Mouse (Mus musculus) C2C12 (cell line): ENCODE results near the gene Cby1. TPM values are rescaled to one million over a fixed set of nuclear protein-coding genes. Genes with fewer than 3 reads are reported as not detected.
A peak's percentile ranks its signal among the peaks of the same experiment; 100 is the strongest.

Experiments used
- H3K27me3 ChIP-seq: one replicate; pipeline ENCODE4 v1.6.1; 2011; ENCODE audit not compliant: control insufficient read depth, insufficient read depth, insufficient read length
- H3K36me3 ChIP-seq: one replicate; pipeline ENCODE4 v1.6.1; 2011; ENCODE audit not compliant: control insufficient read depth, insufficient read depth
- H3K4me3 ChIP-seq: one replicate; pipeline ENCODE4 v1.5.1; 2011; ENCODE audit warnings: mild to moderate bottlenecking, control low read depth; ENCODE audit not compliant: poor library complexity, insufficient read depth, severe bottlenecking
- H3K79me2 ChIP-seq: one replicate; pipeline ENCODE4 v1.6.1; 2011; ENCODE audit not compliant: control insufficient read depth, insufficient read depth
- H3K79me3 ChIP-seq: one replicate; pipeline ENCODE4 v1.6.1; 2011; ENCODE audit warnings: low read depth, control low read depth
- H3ac ChIP-seq: one replicate; pipeline ENCODE3; 2011; ENCODE audit warnings: low read depth; ENCODE audit not compliant: control insufficient read depth, insufficient read length
- CEBPB ChIP-seq: IDR thresholded peaks from one replicate; pipeline ENCODE4 v1.6.1; 2011; ENCODE audit warnings: low read depth, mild to moderate bottlenecking, control low read depth, moderate library complexity
- CTCF ChIP-seq: IDR thresholded peaks from one replicate; pipeline ENCODE4 v1.5.1; 2011; ENCODE audit not compliant: control insufficient read depth, insufficient read depth, insufficient read length
- FOSL1 ChIP-seq: IDR thresholded peaks from one replicate; pipeline ENCODE4 v1.8.0; 2011; ENCODE audit warnings: mild to moderate bottlenecking, low read length; ENCODE audit not compliant: poor library complexity, insufficient read depth, severe bottlenecking
- MAX ChIP-seq: IDR thresholded peaks from one replicate; pipeline ENCODE4 v1.6.1; 2011; ENCODE audit warnings: mild to moderate bottlenecking, control low read depth
- MYOD1 ChIP-seq: IDR thresholded peaks from one replicate; pipeline ENCODE4 v1.6.1; 2011; ENCODE audit warnings: low read depth; ENCODE audit not compliant: control insufficient read depth, insufficient read length
- MYOG ChIP-seq: IDR thresholded peaks from one replicate; pipeline ENCODE4 v1.6.1; 2011; ENCODE audit not compliant: control insufficient read depth, insufficient read length; ENCODE audit errors: extremely low read depth
- USF1 ChIP-seq: IDR thresholded peaks from one replicate; pipeline ENCODE4 v1.6.1; 2011; ENCODE audit warnings: low read depth, mild to moderate bottlenecking, control low read depth, moderate library complexity
- polyA plus RNA-seq: library from polyadenylated mRNA; unstranded; fragments of >200 nt; fragmentation: generic; extraction: Trizol; gene quantifications from one replicate; pipeline ENCODE4 v1.2.1, GENCODE M21; 2012; ENCODE audit warnings: missing spikeins

The Cby1 gene
- polyA plus RNA-seq, 1 experiment: 54.5 TPM

GRCm38 (mm10) chr15:79683707-79684465 lies 24.9 kb downstream of the Cby1 start:
- Histone ChIP-seq H3K4me3 (peak overlapping the region; percentile 8), H3K36me3 (peaks cover 11% of the 10 kb centered on the region), H3K79me3 (peaks cover 78% of the 10 kb centered on the region), H3K27me3 (no peaks in the 10 kb centered on the region), H3K79me2 (peaks cover 87% of the 10 kb centered on the region), H3ac (peak overlapping the region; percentile 67)
- TF ChIP-seq MAX (peak; percentile 43), CEBPB (no peak), MYOG (no peak), FOSL1 (peak; percentile 46), USF1 (peak; percentile 67), MYOD1 (no peak), CTCF (no peak)

- Histone ChIP-seq H3K4me3 (peak overlapping the region; percentile 82), H3K27me3 (no peaks in the 10 kb centered on the region), H3K79me2 (peaks cover 80% of the 10 kb centered on the region), H3K79me3 (peaks cover 72% of the 10 kb centered on the region), H3ac (peak overlapping the region; percentile 67), H3K36me3 (peaks cover 11% of the 10 kb centered on the region)
- no peak for TF ChIP-seq CEBPB
Observed at GRCm38 (mm10) chr15:79684616-79685015, 25.6 kb downstream of the Cby1 start.

- Histone ChIP-seq H3K4me3 (peak overlapping the region; percentile 82), H3K36me3 (peaks cover 10% of the 10 kb centered on the region), H3K79me3 (peaks cover 68% of the 10 kb centered on the region), H3K27me3 (no peaks in the 10 kb centered on the region), H3K79me2 (peaks cover 74% of the 10 kb centered on the region), H3ac (peak overlapping the region; percentile 73)
- TF ChIP-seq CEBPB (no peak), USF1 (peak; percentile 73)
Observed at GRCm38 (mm10) chr15:79685141-79685641, 26.2 kb downstream of the Cby1 start.

GRCm38 (mm10) chr15:79686046-79686869 lies 27.3 kb downstream of the Cby1 start:
- TF ChIP-seq MYOD1 (no peak), FOSL1 (no peak), CTCF (no peak), MAX (peak; percentile 94), CEBPB (no peak)
- Histone ChIP-seq H3K79me2 (peaks cover 69% of the 10 kb centered on the region), H3K79me3 (peaks cover 58% of the 10 kb centered on the region), H3K27me3 (no peaks in the 10 kb centered on the region), H3K4me3 (peak overlapping the region; percentile 82), H3ac (peak overlapping the region; percentile 73), H3K36me3 (peaks cover 6% of the 10 kb centered on the region)

GRCm38 (mm10) chr15:79687175-79687574 lies 28.2 kb downstream of the Cby1 start:
- Histone ChIP-seq H3K79me3 (peaks cover 57% of the 10 kb centered on the region), H3K79me2 (peaks cover 69% of the 10 kb centered on the region), H3K36me3 (no peaks in the 10 kb centered on the region), H3K4me3 (peak overlapping the region; percentile 82), H3ac (peak overlapping the region; percentile 89), H3K27me3 (no peaks in the 10 kb centered on the region)
- TF ChIP-seq FOSL1 (no peak), MAX (peak; percentile 17)

GRCm38 (mm10) chr15:79687646-79688267 lies 28.8 kb downstream of the Cby1 start, which contains the start of gene Josd1:
Gene Josd1 (minus strand): TSS chr15:79687919.
- peak within 1 kb of the TSS; percentile 89 for H3ac ChIP-seq
- peak within 1 kb of the TSS; percentile 82 for H3K4me3 ChIP-seq
- no peaks in the 10 kb centered on the region for H3K27me3 ChIP-seq
- H3K36me3 ChIP-seq: no peaks in the 10 kb centered on the region
- H3K79me3 ChIP-seq: peaks cover 57% of the 10 kb centered on the region
- H3K79me2 ChIP-seq: peaks cover 69% of the 10 kb centered on the region
- no peak for TF ChIP-seq FOSL1
- peak; percentile 61 for TF ChIP-seq USF1
